Mouse (Mus musculus): ENCODE measurements around the gene Retsat. TPM values are rescaled to one million over a fixed set of nuclear protein-coding genes. Genes with fewer than 3 reads are reported as not detected.
A peak's percentile ranks its signal among the peaks of the same experiment; 100 is the strongest.

Retsat gene
- total and polyA plus RNA-seq, 2 experiments = 180 to 340 TPM

DNA sequence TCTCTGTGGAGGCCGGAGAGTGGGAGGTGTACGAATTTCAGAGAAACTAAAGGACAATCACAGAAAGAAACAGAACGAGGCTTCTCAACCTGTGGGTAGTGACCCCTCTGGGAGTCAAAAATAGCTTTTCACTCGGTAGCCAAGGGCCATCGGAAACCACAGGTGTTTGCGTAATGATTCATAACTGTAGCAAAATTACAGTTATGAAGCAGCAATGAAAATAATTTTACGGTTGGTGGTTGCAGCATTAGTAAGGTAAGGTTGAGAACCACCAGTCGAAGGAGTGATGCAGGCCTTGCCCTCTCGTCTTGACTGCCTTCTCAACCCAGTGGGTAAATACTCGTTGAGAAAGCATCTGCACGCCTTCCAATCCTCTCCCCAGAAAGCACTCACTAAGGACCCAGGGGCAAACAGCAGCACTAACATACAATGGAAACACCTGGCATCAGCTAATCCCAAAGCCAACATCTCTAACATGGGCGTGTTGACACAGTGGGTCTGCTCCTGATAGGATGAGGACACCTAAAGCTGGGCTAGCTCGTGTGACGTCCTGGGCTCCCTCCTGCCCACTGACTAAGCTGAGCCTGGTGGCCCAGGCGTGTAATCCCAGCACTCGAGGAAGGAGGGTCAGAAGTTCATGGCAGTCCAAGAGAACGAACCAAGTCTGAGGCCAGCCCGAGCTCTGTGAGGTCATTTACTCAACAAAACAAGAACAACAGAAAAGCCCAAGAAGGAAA, 43.1 kb downstream of the Retsat start:
- TF ChIP-seq POLR2A (IDR thresholded peaks at IDR 0.05; ENCODE audit: extremely low read depth, insufficient read depth, low read length) = no peak
- no peak for TF ChIP-seq CTCF (IDR thresholded peaks at IDR 0.05; ENCODE audit: low read depth, low read length)
- WGBS = 80% methylated on average over 18 of the region's 18 CpGs

DNA sequence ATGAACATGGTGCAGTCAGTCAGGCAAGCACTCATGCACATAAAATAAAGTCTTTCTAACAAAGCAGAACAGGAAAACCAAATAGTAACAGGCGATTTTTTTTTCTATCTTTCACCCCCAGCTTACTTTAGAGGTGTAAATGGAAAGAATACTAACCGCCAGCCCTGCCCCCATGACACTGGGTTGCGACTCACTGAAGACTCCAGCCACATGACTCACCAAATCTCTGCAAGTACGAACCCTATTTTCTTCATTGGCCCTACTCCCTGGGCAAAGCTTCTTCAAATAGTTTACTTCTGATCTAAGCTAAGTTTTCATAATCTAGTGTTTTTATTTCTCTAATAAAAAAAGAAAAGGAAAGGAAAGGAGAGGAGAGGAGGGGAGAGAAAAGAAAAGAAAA, 46.3 kb downstream of the Retsat start:
- DNase-seq (ENCODE audit: extremely low read depth, low read depth, low spot score) = no peak
- Histone ChIP-seq H3K4me3 (ENCODE audit: insufficient read depth, low read depth, low read length) (no peak overlapping the region), H3K4me1 (ENCODE audit: control insufficient read depth, insufficient read depth, low read length) (peaks cover 2% of the 10 kb centered on the region; the same call in 1 of the 2 replicates), H3K79me2 (ENCODE audit: control insufficient read depth, insufficient read depth, low read length) (0 out of 2 replicates have a peak, but pooled peaks cover 5% of the 10 kb centered on the region), H3K27ac (replicated peaks; ENCODE audit: insufficient read depth, low read depth, low read length) (no peak overlapping the region), H3K36me3 (ENCODE audit: control insufficient read depth, insufficient read depth, low read length) (no peaks in the 10 kb centered on the region), H3K27me3 (ENCODE audit: control insufficient read depth, insufficient read depth, low read length) (no peaks in the 10 kb centered on the region), H3K9ac (ENCODE audit: low read depth, low read length) (no peak overlapping the region)
- TF ChIP-seq POLR2A (IDR thresholded peaks at IDR 0.05; ENCODE audit: extremely low read depth, insufficient read depth, low read length) = no peak
- TF ChIP-seq CTCF (IDR thresholded peaks at IDR 0.05; ENCODE audit: low read depth, low read length) = no peak
- 84% methylated on average over 4 of the region's 4 CpGs for WGBS

More for the DNA sequence above, 43.1 kb downstream of the Retsat start:
- Histone ChIP-seq H3K27ac (replicated peaks; ENCODE audit: insufficient read depth, low read depth, low read length) (no peak overlapping the region), H3K4me3 (ENCODE audit: insufficient read depth, low read depth, low read length) (no peak overlapping the region), H3K79me2 (ENCODE audit: control insufficient read depth, insufficient read depth, low read length) (no peaks in the 10 kb centered on the region), H3K4me1 (ENCODE audit: control insufficient read depth, insufficient read depth, low read length) (peaks cover 10% of the 10 kb centered on the region), H3K9ac (ENCODE audit: low read depth, low read length) (no peak overlapping the region), H3K36me3 (ENCODE audit: control insufficient read depth, insufficient read depth, low read length) (no peaks in the 10 kb centered on the region), H3K27me3 (ENCODE audit: control insufficient read depth, insufficient read depth, low read length) (no peaks in the 10 kb centered on the region)
- no peak for DNase-seq (ENCODE audit: extremely low read depth, low read depth, low spot score)

GRCm38 (mm10) chr6:72645364-72645763, 47.1 kb downstream of the Retsat start:
- TF ChIP-seq POLR2A (IDR thresholded peaks at IDR 0.05; ENCODE audit: extremely low read depth, insufficient read depth, low read length) (no peak), CTCF (IDR thresholded peaks at IDR 0.05; ENCODE audit: low read depth, low read length) (no peak)
- Histone ChIP-seq H3K9ac (ENCODE audit: low read depth, low read length) (no peak overlapping the region), H3K36me3 (ENCODE audit: control insufficient read depth, insufficient read depth, low read length) (no peaks in the 10 kb centered on the region), H3K79me2 (ENCODE audit: control insufficient read depth, insufficient read depth, low read length) (0 out of 2 replicates have a peak, but pooled peaks cover 7% of the 10 kb centered on the region), H3K4me1 (ENCODE audit: control insufficient read depth, insufficient read depth, low read length) (peaks cover 7% of the 10 kb centered on the region), H3K4me3 (ENCODE audit: insufficient read depth, low read depth, low read length) (no peak overlapping the region), H3K27me3 (ENCODE audit: control insufficient read depth, insufficient read depth, low read length) (no peaks in the 10 kb centered on the region), H3K27ac (replicated peaks; ENCODE audit: insufficient read depth, low read depth, low read length) (no peak overlapping the region)
- WGBS = 96% methylated on average over 7 of the region's 7 CpGs
- no peak for DNase-seq (ENCODE audit: extremely low read depth, low read depth, low spot score)

GRCm38 (mm10) chr6:72647383-72647820, 49.1 kb downstream of the Retsat start:
- 64% methylated on average over 10 of the region's 10 CpGs for WGBS
- no peaks in the 10 kb centered on the region for H3K27me3 ChIP-seq (ENCODE audit: control insufficient read depth, insufficient read depth, low read length)
- 0 out of 2 replicates have a peak, but pooled peaks cover 7% of the 10 kb centered on the region for H3K79me2 ChIP-seq (ENCODE audit: control insufficient read depth, insufficient read depth, low read length)
- H3K4me3 ChIP-seq (ENCODE audit: insufficient read depth, low read depth, low read length) = no peak overlapping the region
- peak; percentile 55 for DNase-seq (ENCODE audit: extremely low read depth, low read depth, low spot score)
- H3K9ac ChIP-seq (ENCODE audit: low read depth, low read length) = no peak overlapping the region
- TF ChIP-seq CTCF (IDR thresholded peaks at IDR 0.05; ENCODE audit: low read depth, low read length) (peak; percentile 71), POLR2A (IDR thresholded peaks at IDR 0.05; ENCODE audit: extremely low read depth, insufficient read depth, low read length) (no peak)
- H3K4me1 ChIP-seq (ENCODE audit: control insufficient read depth, insufficient read depth, low read length) = peaks cover 7% of the 10 kb centered on the region
- no peaks in the 10 kb centered on the region for H3K36me3 ChIP-seq (ENCODE audit: control insufficient read depth, insufficient read depth, low read length)
- H3K27ac ChIP-seq (replicated peaks; ENCODE audit: insufficient read depth, low read depth, low read length) = no peak overlapping the region

- no peak overlapping the region for H3K4me3 ChIP-seq (ENCODE audit: insufficient read depth, low read depth, low read length)
- H3K27ac ChIP-seq (replicated peaks; ENCODE audit: insufficient read depth, low read depth, low read length) = no peak overlapping the region
- DNase-seq (ENCODE audit: extremely low read depth, low read depth, low spot score) = no peak
- 0 out of 2 replicates have a peak, but pooled peaks cover 7% of the 10 kb centered on the region for H3K79me2 ChIP-seq (ENCODE audit: control insufficient read depth, insufficient read depth, low read length)
- H3K4me1 ChIP-seq (ENCODE audit: control insufficient read depth, insufficient read depth, low read length) = peaks cover 8% of the 10 kb centered on the region
- H3K27me3 ChIP-seq (ENCODE audit: control insufficient read depth, insufficient read depth, low read length) = no peaks in the 10 kb centered on the region
- 88% methylated on average over 12 of the region's 12 CpGs for WGBS
- H3K36me3 ChIP-seq (ENCODE audit: control insufficient read depth, insufficient read depth, low read length) = no peaks in the 10 kb centered on the region
- no peak overlapping the region for H3K9ac ChIP-seq (ENCODE audit: low read depth, low read length)
- TF ChIP-seq CTCF (IDR thresholded peaks at IDR 0.05; ENCODE audit: low read depth, low read length) = no peak
- no peak for TF ChIP-seq POLR2A (IDR thresholded peaks at IDR 0.05; ENCODE audit: extremely low read depth, insufficient read depth, low read length)
These were observed 49.8 kb downstream of the Retsat start for GRCm38 (mm10) chr6:72648002-72648595.
